Mouse (Mus musculus): ENCODE measurements around the gene Fam217b. TPM values are rescaled to one million over a fixed set of nuclear protein-coding genes. Genes with fewer than 3 reads are reported as not detected.

The Fam217b gene
- total RNA-seq (2021): 10 to 100 TPM in 1 of 2 experiments, 1 to 10 TPM in 1; 9.6 to 13.3 TPM

DNA sequence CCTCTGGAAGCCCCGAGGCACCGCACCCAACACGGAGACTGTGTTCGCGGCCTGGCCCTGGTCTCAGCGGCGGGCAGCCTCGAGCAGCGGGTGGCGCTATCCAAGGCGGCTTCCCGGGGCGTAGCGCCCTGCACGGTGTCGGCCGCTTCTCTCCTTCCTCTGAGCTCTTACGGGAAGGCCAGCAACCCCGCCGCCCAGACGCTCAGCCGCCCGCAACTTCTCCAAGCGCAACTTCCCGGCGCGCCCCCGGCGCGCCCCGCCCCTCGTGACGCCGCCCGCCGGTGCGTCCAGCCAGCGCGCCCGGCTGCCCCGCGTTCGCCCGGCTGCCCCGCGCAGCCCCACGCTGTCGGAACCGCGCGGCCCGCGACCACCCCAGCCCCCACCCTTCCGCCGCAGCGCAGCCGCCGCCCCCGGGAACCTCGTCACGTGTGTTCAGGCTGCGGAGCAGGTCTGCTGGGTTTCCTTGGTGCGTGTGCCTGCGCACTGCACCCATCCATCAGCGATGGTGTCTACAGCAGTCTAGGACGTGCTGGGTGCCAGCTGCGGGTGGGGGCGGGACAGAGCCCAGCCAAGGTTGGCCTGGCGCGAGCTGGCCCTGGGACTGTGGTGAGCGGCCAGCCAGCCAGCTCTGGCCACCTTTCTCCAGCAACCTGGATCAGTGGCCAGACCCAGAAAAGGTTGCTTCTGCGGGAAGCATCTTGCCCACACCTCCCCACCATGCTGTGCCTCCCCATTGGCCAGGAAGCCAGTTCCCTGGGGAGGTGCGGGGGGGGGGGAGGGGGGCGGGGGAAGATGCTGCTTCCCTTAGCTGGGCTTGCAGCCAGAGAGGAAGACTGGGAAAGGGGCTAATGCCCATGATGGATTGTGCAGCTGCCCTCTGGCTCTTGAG is at the start of gene Fam217b, which contains the start of gene Ppp1r3d:
Gene Fam217b (plus strand): TSS at position 264 of the 889 bp plus-strand sequence.
Gene Ppp1r3d (minus strand): TSS at position 212 of the 889 bp plus-strand sequence.
- intact Hi-C loops (cut with DNase I): loop anchor here (1.0 kb wide), 1 partner anchor 9 kb away; no protein-coding TSS in a partner anchor
- DNase-seq: peak; percentile 61 to 72

DNA sequence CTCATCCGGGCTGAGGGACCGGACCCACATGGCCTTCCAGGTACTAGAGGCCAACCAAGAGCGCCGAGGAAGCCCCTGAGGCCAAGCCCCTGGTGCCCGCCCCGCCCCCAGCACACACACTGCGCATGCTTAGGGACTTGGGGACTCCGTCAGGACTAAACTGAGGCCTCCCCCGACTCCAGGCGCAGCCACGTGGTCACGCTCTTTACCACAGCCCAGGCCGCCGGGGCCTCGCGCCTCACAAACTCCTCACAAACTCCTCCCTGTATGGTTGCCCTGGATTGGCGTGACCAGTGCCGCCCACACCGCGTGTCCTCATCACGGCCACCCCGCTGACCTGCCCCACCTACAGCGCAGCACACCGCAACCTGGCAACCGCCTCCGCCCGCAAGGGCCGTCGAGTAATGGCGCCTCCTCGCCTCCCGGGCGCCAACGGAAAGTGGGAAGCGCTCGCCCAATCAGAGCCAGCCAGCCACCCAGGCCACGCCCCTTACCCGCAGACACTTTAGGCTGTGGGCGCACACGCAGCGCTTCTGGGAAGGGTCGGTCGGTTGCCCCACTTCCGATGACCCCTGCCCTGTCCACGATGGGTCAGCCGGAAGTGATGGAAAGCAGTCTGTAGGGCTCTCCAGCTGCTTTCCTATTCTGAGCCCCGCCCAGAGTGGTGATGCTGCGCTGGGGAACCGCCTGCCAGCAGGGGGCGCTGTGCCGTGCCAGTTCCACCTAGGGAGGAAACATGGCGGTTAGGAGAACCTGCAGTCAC is 7.1 kb upstream of the Fam217b start, which contains the start of gene Sycp2:
Gene Sycp2 (minus strand): TSS at position 633 of the 763 bp plus-strand sequence.
- intact Hi-C loops (cut with DNase I): no loop called here
- no peak for DNase-seq

DNA sequence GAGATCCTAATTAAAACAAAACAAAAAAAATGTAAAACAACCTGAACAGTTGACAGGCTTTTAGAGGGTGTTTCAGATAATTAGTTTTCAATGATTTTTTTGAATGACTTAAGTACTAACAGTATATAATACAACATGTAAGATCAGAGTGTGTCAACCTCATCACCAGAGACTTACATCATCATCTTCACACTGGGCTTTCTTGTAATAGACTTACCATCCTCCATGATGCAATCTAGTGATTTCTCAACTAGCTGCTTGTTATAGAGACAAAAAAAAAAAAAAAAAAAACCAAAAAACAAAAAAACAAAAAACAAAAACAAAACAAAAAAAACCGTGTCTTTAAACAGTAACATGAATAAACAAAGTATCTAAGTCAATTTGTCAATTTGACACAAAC is 5.3 kb upstream of the Fam217b start:
- DNase-seq: no peak
- intact Hi-C loops (cut with DNase I): no loop called here

DNA sequence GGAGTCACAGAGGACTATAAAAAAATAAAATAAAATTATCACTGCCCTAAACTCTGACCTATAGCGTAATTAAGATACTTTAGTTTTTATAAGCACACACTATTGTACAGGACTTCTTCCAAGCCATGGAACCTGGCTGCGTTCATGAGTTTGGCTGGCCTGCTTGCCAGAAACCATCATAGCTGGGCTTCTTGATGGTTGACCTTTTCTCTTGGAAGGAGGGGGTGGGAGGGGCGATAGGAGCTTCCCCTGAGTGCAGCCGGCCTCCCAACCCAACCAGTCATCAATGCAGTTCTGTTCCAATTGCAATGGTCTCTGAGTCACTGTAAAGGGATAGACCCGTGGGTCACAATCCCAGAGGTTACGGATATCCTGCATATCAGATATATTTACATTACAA is 4.0 kb upstream of the Fam217b start:
- DNase-seq: no peak
- intact Hi-C loops (cut with DNase I): no loop called here

DNA sequence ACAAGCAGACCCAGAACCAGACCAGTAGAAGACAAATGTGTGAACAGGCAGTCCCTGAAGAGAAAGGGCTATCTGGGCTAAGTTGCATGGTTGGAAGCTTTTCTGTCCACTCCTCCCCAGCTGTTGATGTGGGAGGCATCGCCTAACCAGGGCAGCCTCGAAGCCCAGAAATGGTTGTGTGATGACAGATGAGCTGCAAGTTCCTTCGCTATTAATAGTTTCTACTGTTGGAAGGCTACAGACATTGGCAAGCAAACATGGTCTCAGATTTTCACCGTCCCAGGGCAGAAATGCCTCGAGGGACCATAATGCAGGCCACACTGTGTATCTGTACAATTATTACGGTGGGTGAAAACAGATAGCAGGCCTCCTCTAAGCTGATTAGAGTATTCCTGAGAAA is 1.7 kb upstream of the Fam217b start:
- peak; percentile 37 to 51 for DNase-seq
- intact Hi-C loops (cut with DNase I): no loop called here

DNA sequence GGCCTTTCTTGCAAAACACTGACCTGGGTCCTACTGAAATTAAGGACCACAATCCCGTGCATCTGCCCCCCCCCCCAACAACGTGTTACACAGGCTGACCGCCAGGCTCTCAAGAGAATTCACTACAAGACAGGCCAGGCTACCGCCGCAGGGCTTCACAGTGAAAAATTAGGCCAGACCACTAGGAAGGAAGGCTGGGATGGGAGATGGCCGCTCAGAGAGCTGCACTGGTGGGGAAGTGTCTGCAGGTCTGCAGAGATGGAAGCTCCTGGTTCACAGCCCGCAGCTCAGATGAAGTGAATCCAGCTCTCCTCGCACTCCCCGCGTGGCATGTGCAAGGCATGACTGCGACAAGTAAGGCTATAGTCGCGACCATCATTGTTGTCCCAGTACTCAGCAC is 1.2 kb upstream of the Fam217b start:
- intact Hi-C loops (cut with DNase I): no loop called here
- DNase-seq: no peak

DNA sequence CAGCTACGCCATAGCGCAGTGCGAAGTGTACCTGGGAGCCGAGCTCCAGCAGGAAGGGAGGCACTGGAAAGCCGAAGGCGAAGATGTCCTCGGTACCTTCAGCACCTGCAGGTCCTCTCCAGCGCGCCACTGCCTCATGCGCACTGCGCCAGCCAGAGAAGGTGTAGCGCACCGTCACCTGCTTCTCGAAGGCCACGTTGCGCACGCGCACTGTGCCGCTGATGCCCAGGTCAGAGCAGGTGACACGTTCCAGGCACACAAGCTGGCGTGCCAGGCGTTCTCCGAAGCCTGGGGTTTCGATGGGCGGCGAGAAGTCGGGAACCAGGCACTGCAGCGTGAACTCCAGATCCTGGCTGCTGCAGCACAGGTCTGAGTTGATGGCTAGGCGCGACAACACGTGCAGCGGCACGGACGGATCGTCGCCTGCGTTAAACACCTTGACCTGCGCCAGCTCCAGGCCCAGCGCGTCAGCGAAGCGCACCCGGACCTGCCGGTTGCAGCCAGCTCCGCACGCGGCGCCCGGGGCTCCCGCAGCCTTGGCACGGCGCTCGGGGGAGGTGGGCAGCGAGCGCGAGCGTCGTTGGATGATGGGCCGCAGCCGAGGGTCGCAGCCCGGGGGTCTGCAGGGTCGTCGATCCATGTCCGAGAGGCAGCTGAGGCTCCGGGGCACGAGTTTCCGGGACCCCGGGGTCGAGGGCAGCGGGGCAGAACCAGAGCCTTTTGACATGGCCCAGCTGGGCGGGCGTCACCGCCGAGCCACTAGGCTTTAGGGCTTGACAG is 653 bp upstream of the Fam217b start:
- intact Hi-C loops (cut with DNase I): no loop called here
- peak; percentile 37 to 48 for DNase-seq

DNA sequence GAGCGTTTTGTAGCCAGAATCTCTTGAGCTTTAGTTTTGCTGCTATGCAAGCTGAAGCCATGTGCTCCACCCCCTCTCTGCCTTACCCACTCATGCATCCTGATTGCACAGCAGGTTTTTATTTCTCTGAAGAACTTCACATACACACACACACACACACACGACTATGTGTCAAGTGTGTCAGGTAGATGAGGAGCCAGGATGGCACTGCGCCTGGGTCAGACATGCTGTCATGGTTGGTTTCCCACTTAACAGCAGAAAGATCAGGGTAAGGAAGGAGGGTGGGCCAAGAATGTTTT is 775 bp downstream of the Fam217b start:
- intact Hi-C loops (cut with DNase I): loop anchor here (1.0 kb wide), 1 partner anchor 8 kb away; no protein-coding TSS in a partner anchor
- no peak for DNase-seq

DNA sequence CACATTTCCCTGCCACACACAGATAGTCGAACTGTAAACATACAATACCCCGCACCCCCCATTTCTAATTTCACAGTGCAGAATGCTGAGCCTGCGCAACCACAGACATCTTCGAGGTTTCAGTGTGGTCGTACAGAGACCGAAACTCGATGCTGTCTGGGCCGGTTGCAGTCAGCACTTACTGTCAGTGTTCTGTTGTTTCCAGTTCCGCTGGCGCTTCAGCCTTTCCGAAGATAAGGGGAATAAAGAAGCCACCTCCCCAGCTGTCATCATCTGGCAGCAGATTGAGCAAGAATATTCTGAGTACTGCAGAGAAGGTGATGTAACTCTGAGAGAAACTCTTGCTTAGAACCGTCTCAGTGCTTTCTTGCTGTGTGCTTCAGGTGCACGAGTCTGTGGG is 2.1 kb downstream of the Fam217b start:
- intact Hi-C loops (cut with DNase I): no loop called here
- no peak for DNase-seq

DNA sequence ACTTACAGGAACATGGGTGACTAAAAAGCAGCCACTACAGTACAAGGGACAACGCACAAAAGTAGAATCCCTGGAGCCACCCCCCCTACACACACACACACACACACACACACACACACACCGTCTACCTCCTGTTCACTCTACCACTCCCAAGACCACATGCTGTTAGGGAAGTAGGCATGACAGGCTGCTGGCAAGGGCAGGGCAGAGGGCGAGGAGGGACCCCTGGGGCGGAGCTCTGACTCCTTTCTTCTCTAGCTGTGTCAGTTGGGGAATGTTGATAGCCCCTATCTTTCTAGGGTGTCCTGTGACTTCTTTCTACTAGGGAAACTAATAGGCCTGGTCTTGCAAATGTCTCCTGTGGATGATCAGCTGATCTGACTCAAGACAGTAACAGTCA is 2.6 kb downstream of the Fam217b start:
- intact Hi-C loops (cut with DNase I): no loop called here
- no peak for DNase-seq

DNA sequence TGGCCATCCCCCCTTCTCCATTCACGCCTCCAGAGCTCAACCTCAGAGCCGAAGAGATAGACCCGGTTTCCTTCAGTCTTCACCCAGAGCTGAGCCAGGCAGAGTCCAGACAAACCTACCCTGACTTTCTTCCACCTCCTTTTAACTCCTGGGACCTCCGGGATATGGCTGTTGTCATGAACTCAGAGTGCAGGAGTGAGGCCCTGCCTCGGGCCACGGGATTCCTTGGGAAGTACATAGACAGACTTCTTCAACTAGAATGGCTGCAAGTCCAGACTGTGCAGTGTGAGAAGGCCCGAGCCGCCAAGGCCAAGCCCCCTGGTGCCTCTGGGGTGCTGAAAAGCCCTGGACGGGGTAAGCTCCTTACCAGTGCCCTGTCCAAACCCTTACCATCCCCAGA is 6.3 kb downstream of the Fam217b start:
- intact Hi-C loops (cut with DNase I): loop anchor here (10.0 kb wide), 1 partner anchor 154 kb away; no protein-coding TSS in a partner anchor
- DNase-seq: no peak

DNA sequence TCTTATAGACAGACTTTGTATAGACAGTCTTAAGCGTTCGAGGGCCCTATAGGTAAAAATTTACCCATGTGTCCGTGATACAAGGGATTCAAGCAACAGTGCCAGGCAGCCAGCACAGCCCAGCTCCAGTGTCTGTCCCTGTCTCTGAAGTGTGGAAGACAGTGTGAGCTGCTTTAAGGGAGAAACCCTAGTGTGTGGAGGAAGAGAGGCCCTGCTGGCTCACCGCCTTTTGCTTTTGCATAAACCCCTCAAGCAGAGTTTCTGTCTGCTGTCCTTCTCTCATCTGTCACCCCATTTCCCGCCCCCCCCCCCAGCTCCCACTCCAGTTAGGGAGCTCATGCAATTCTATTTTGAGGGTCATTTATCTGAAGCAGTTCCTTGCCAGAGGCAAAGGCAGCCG is 7.3 kb downstream of the Fam217b start:
- no peak for DNase-seq
- intact Hi-C loops (cut with DNase I): loop anchor here (10.0 kb wide), 1 partner anchor 153 kb away; no protein-coding TSS in a partner anchor

DNA sequence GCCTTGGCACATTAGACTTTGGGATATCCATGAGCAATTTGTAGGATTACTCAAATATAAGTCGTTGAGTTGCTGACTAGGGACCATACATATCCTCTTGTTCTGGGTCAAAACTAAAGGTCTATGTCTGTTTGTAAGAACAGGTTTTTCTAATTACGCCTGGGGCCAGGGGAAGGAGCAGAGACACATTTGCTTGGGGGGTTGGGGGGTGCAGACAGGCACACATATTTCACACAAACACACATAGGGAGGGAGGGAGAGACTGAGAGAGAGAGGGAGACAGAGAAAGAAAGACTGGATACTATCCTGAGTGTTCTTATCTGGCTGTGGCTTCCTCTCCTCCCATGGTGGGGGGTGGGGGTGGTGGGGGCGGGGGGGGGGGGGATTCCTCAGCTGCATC is 7.9 kb downstream of the Fam217b start:
- peak in 1 of 2 experiments; percentile 0 for DNase-seq
- intact Hi-C loops (cut with DNase I): loop anchor here (10.0 kb wide), 1 partner anchor 153 kb away; no protein-coding TSS in a partner anchor

DNA sequence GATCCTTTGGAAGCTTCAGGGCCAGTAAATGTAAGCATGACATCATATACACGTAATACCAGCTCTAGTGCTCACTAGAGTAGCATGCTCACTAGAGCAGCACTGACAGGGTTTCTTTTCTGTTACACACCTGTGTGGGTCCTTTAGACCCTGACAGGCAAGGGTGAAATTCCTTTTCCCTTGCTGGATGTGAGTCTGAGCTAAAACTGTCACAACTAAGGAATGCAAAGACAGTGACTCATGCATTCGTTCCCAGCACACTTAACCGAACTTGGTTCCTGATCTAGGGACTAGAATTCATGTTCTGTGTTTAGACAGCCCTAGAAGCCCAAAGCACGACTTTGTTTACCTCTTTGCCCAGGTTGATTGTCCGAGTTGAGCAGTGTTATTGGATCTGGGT is 8.9 kb downstream of the Fam217b start:
- peak in 1 of 2 experiments; percentile 0 for DNase-seq
- intact Hi-C loops (cut with DNase I): loop anchor here (1.0 to 10.0 kb wide), 2 partner anchors 8 to 152 kb away; no protein-coding TSS in a partner anchor

DNA sequence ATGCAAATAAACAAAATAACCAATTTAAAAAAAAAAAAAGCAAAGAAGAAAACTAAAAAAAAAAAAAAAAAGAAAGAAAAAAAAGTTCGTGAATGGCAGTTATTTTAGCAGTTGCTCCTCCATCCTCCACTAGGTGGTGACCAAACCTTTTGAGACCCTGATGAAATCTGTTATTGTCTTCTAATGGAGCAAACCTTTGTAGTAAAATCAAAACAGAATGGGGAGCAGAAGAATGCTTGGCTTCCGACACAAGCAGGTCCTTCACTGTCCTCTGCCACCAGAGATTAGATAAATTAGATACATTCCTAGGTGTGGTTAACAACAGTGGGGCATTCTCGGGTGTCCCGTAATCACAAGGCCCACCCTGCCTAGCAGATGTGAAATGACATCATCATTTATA is 11.9 kb downstream of the Fam217b start:
- DNase-seq: peak in 1 of 2 experiments; percentile 10
- intact Hi-C loops (cut with DNase I): loop anchor here (1.0 to 10.0 kb wide), 4 partner anchors 66 to 239 kb away; no protein-coding TSS in a partner anchor

DNA sequence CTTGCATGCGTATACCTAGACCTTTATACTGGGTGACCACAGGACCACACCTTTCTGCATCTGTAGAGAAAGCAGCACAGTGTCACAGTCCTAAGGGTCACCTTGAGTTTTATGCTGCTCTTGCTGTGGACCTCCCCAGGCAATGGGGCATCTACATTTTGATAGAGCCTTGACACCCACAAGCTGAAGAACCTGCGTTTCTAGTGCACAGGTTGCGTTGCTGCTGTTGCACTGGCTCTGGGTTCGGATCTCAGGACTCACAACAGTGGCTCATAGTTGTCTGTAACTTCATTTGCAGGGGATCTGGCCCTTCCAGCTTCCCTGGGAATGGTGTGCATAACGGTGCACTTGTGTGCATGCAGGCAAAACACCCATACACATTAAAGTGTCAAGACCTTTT is 12.9 kb downstream of the Fam217b start:
- no peak for DNase-seq
- intact Hi-C loops (cut with DNase I): loop anchor here (5.0 to 10.0 kb wide), 3 partner anchors 65 to 148 kb away; no protein-coding TSS in a partner anchor

DNA sequence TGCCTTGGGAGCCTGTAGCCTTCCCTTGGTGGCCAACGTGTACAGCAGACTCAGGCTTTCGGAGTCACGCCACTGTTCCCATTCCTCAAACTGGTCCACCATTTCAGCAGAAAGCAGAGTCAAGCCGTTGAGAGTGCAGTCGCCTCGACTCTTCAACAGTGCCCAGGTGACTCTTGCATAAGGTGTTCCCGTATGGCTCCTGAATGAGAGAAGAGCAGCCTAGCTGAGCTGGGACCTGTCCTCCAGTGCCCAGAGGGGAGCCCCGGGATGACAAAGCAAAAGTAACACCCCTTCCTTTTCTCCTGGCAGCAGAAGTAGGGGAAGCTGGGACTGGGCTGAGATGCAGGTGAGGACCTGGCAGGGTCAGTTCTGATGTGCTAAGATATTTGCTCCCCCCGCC is 13.9 kb downstream of the Fam217b start:
- no peak for DNase-seq
- intact Hi-C loops (cut with DNase I): loop anchor here (5.0 to 10.0 kb wide), 3 partner anchors 64 to 147 kb away; no protein-coding TSS in a partner anchor

DNA sequence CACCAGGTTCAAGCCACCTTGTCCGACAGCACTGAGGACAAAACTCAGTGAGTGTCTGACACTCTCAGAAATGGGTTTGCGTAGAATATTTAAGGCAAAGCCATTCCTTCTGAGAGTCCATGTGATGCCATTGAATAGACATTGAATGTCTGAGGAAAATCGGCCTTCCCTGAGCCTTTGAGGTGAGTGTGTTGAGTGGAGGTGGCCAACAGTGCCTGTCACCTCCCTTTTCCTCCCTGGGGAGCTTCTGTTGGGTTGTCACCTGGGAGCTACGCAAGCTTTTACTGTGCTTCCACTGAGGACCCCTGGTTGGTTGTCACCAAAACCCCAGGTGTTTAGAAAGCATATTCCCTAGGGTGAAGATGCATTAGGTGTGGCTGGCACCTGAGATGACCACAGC is 14.4 kb downstream of the Fam217b start:
- no peak for DNase-seq
- intact Hi-C loops (cut with DNase I): loop anchor here (5.0 to 10.0 kb wide), 3 partner anchors 64 to 146 kb away; no protein-coding TSS in a partner anchor

DNA sequence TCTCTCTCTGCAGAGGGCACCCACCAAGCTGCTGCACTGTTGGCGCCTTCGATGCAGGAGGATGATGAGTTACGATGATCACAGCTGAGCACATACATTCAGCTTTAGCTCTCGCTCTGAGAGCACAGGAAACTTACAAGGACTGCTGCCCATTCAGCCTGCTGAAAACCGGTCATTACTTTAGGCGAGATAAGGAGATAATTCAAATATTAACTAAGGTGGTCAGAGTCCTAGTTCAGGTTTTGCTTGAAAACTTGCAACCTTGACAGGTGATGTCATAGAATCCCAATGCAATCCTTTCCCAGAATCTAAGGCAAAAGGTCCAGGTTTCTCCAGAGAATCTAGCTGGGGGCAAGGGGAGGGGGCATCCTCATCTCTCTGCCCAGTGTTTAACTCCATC is 15.1 kb downstream of the Fam217b start:
- DNase-seq: no peak
- intact Hi-C loops (cut with DNase I): loop anchor here (5.0 to 10.0 kb wide), 3 partner anchors 63 to 145 kb away; no protein-coding TSS in a partner anchor

DNA sequence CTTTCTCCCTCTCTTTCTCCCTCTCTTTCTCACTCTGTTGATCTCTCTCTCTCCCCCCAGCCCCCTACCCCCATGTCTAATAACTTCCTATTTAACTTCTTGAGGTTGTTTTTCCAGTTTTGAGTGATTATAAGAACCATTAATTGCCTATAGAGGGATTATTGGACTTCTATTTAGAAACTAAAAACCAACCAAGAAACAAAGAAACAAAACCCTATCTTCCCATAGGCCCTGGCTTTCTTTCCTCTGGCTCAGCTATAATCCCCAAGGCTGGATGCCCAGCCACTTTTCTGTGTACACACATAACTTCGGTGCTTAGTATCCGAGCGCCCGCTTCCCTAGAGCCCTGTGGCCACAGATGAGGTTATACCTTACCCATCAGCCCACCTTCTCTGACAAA is 15.9 kb downstream of the Fam217b start, which contains the start of gene Cdh26:
Gene Cdh26 (plus strand): TSS at position 301 of the 400 bp plus-strand sequence.
- no peak for DNase-seq
- intact Hi-C loops (cut with DNase I): no loop called here

Data from heart, postnatal 36 days (tissue).